Mouse (Mus musculus) testis, adult 2 months (tissue): ENCODE data around the gene Kmt2d. TPM values are rescaled to one million over a fixed set of nuclear protein-coding genes. Genes with fewer than 3 reads are reported as not detected.

Experiments
- H3K27ac ChIP-seq: fragments of 200-500 bp; 2 replicates; pipeline ENCODE4 v1.5.1; 2012; ENCODE audit warnings: low read depth, low read length; ENCODE audit not compliant: control insufficient read depth, insufficient read depth
- H3K27me3 ChIP-seq: fragments of 200-500 bp; 2 replicates; pipeline ENCODE4 v1.6.1; 2012; ENCODE audit warnings: mild to moderate bottlenecking, low read length, moderate library complexity; ENCODE audit not compliant: control insufficient read depth, insufficient read depth
- H3K36me3 ChIP-seq: fragments of 200-500 bp; 2 replicates; pipeline ENCODE4 v1.6.1; 2012; ENCODE audit warnings: mild to moderate bottlenecking, low read length; ENCODE audit not compliant: control insufficient read depth, insufficient read depth
- H3K4me1 ChIP-seq: fragments of 200-500 bp; 2 replicates; pipeline ENCODE4 v1.6.1; 2012; ENCODE audit warnings: low read length; ENCODE audit not compliant: control insufficient read depth, insufficient read depth
- H3K4me3 ChIP-seq: fragments of 200-500 bp; 2 replicates; pipeline ENCODE4 v1.5.1; 2012; ENCODE audit warnings: low read depth, mild to moderate bottlenecking, low read length, moderate library complexity, mixed read lengths; ENCODE audit not compliant: control insufficient read depth
- CTCF ChIP-seq: fragments of 200-500 bp; IDR thresholded peaks from 2 replicates; pipeline ENCODE4 v1.5.1; 2012; ENCODE audit warnings: low read depth, mild to moderate bottlenecking, inconsistent platforms, low read length, moderate library complexity; ENCODE audit not compliant: control insufficient read depth, insufficient read depth, insufficient replicate concordance
- POLR2A ChIP-seq: fragments of 200-500 bp; IDR thresholded peaks from 2 replicates; pipeline ENCODE4 v1.6.1; 2012; ENCODE audit warnings: low read depth, mild to moderate bottlenecking, inconsistent platforms, low read length, moderate library complexity; ENCODE audit not compliant: control insufficient read depth
- polyA plus RNA-seq: library from polyadenylated mRNA; depleted of rRNA; stranded (reverse); fragments of >200 nt; gene quantifications from 2 replicates; pipeline ENCODE4 v1.2.3, GENCODE M21; 2012

The Kmt2d gene
- polyA plus RNA-seq, 1 experiment = 17.0 TPM

GRCm38 (mm10) chr15:98870179-98871069, 580 bp downstream of the Kmt2d start:
- H3K4me1 ChIP-seq = peaks cover 30% of the 10 kb centered on the region
- H3K36me3 ChIP-seq = no peaks in the 10 kb centered on the region; the same call in 1 of the 2 replicates
- peak overlapping the region; percentile 96 for H3K4me3 ChIP-seq
- peak overlapping the region; percentile 96 for H3K27ac ChIP-seq
- no peaks in the 10 kb centered on the region for H3K27me3 ChIP-seq
- TF ChIP-seq POLR2A (no peak), CTCF (no peak)

GRCm38 (mm10) chr15:98869342-98870178, 1.4 kb downstream of the Kmt2d start:
- H3K4me1 ChIP-seq = peaks cover 30% of the 10 kb centered on the region
- no peaks in the 10 kb centered on the region; the same call in none of the 2 replicates for H3K36me3 ChIP-seq
- no peaks in the 10 kb centered on the region for H3K27me3 ChIP-seq
- no peak overlapping the region; the same call in 1 of the 2 replicates for H3K27ac ChIP-seq
- H3K4me3 ChIP-seq = peak overlapping the region; percentile 68
- no peak for TF ChIP-seq CTCF
- TF ChIP-seq POLR2A = no peak

- TF ChIP-seq CTCF = no peak
- no peak for TF ChIP-seq POLR2A
- Histone ChIP-seq H3K27ac (no peak overlapping the region; the same call in none of the 2 replicates), H3K4me3 (no peak overlapping the region; the same call in 1 of the 2 replicates), H3K36me3 (peaks cover 2% of the 10 kb centered on the region), H3K4me1 (peaks cover 30% of the 10 kb centered on the region), H3K27me3 (no peaks in the 10 kb centered on the region)
Measured at GRCm38 (mm10) chr15:98868346-98869063, 2.5 kb downstream of the Kmt2d start.

- no peaks in the 10 kb centered on the region for H3K27me3 ChIP-seq
- H3K36me3 ChIP-seq = peaks cover 2% of the 10 kb centered on the region
- H3K27ac ChIP-seq = peak overlapping the region; percentile 70
Measured at GRCm38 (mm10) chr15:98867321-98867720, 3.7 kb downstream of the Kmt2d start.

GRCm38 (mm10) chr15:98866501-98866900, 4.5 kb downstream of the Kmt2d start:
- H3K36me3 ChIP-seq = peaks cover 2% of the 10 kb centered on the region
- no peak for TF ChIP-seq POLR2A
- no peak for TF ChIP-seq CTCF
- H3K4me1 ChIP-seq = peaks cover 25% of the 10 kb centered on the region
- no peak overlapping the region for H3K27ac ChIP-seq
- no peaks in the 10 kb centered on the region for H3K27me3 ChIP-seq
- peak overlapping the region; percentile 72 for H3K4me3 ChIP-seq

More at GRCm38 (mm10) chr15:98867321-98867720, 3.7 kb downstream of the Kmt2d start:
- Histone ChIP-seq H3K4me1 (peaks cover 27% of the 10 kb centered on the region), H3K4me3 (peak overlapping the region; percentile 72)
- no peak for TF ChIP-seq CTCF
- peak; percentile 39; the same call in 1 of the 2 replicates for TF ChIP-seq POLR2A

GRCm38 (mm10) chr15:98865771-98866170, 5.2 kb downstream of the Kmt2d start:
- Histone ChIP-seq H3K4me1 (peaks cover 22% of the 10 kb centered on the region), H3K27ac (no peak overlapping the region), H3K27me3 (no peaks in the 10 kb centered on the region), H3K4me3 (peak overlapping the region; percentile 72), H3K36me3 (peaks cover 6% of the 10 kb centered on the region)
- TF ChIP-seq POLR2A (no peak), CTCF (no peak)
